Mouse (Mus musculus) limb, embryonic 11.5 days (tissue): ENCODE measurements at regions not wholly inside any gene's neighbourhood (a gene's known extent, or its start where the extent isn't known, plus 50 kb on each side); places are given as distances from the start of the nearest gene placed in this dataset.

ENCODE experiments used
- ATAC-seq: fragments of 200-750 bp; cut with Nextera tagmentation; 2 replicates; pipeline ENCODE4 v1.8.0; 2017; ENCODE audit warnings: low read depth; ENCODE audit not compliant: insufficient number of reproducible peaks, low FRiP score, low TSS enrichment
- DNase-seq: peaks from one replicate; pipeline ENCODE4 v3.0.0-alpha.2; 2015; ENCODE audit warnings: low spot score
- H3K27ac ChIP-seq: fragments of 300-500 bp; sonication (generic); replicated peaks from 2 replicates; pipeline ENCODE4 v1.5.1; 2014; ENCODE audit warnings: low read depth, mild to moderate bottlenecking, low read length
- H3K27me3 ChIP-seq: fragments of 300-500 bp; sonication (generic); 2 replicates; pipeline ENCODE4 v1.6.1; 2014; ENCODE audit warnings: mild to moderate bottlenecking, low read length, mixed read lengths; ENCODE audit not compliant: control insufficient read depth, insufficient read depth
- H3K36me3 ChIP-seq: fragments of 300-500 bp; sonication (generic); 2 replicates; pipeline ENCODE4 v1.6.1; 2014; ENCODE audit warnings: mild to moderate bottlenecking, low read length, moderate library complexity, mixed read lengths; ENCODE audit not compliant: control insufficient read depth, insufficient read depth
- H3K4me1 ChIP-seq: fragments of 300-500 bp; sonication (generic); 2 replicates; pipeline ENCODE4 v1.6.1; 2014; ENCODE audit warnings: low read length, mixed read lengths; ENCODE audit not compliant: control insufficient read depth, insufficient read depth
- H3K4me2 ChIP-seq: fragments of 300-500 bp; sonication (generic); 2 replicates; pipeline ENCODE4 v1.6.1; 2014; ENCODE audit warnings: low read depth, mild to moderate bottlenecking, moderate library complexity; ENCODE audit not compliant: severe bottlenecking
- H3K4me3 ChIP-seq: fragments of 300-500 bp; sonication (generic); 2 replicates; pipeline ENCODE4 v1.5.1; 2014; ENCODE audit warnings: low read depth, low read length
- H3K9ac ChIP-seq: fragments of 300-500 bp; sonication (generic); 2 replicates; pipeline ENCODE4 v1.6.1; 2014; ENCODE audit warnings: mild to moderate bottlenecking, low read length
- H3K9me3 ChIP-seq: fragments of 300-500 bp; sonication (generic); 2 replicates; pipeline ENCODE4 v1.6.1; 2016; ENCODE audit warnings: low read length; ENCODE audit not compliant: control insufficient read depth
- WGBS: fragments of 180-500 bp; shearing (Covaris S2); extraction: QIAGEN DNeasy Blood & Tissue Kit; methylation state at CpG from one replicate; pipeline ENCODE4 v1.1.7; 2014; 5-methylcytosine and 5-hydroxymethylcytosine counted together

DNA sequence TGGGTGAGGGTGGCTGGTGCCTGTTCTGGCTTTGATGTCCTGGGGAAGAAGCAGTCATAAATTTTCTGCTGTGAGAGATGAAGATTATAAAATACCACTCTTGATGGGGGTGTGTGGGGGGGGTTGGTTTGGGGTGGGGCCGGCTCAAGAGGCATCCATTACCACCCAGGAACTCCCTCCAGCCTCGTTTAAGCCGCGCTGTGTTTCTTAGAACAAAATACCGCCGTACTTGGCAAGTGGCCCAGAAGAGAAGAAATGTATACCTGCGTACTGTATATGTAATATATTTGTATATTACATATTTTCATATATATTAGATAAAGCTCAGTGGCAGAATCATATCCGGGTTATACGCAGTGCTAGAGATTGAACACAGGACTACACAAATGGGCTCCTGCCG lies 434.6 kb upstream of the Tbx3 start:
- no peaks in the 10 kb centered on the region for H3K4me1 ChIP-seq
- no peak overlapping the region for H3K9ac ChIP-seq
- H3K27ac ChIP-seq, result no peak overlapping the region
- no peaks in the 10 kb centered on the region for H3K27me3 ChIP-seq
- no peaks in the 10 kb centered on the region for H3K36me3 ChIP-seq
- no peak overlapping the region for H3K4me3 ChIP-seq
- ATAC-seq, result no peak
- no peak overlapping the region for H3K4me2 ChIP-seq
- DNase-seq, result no peak
- no peaks in the 10 kb centered on the region for H3K9me3 ChIP-seq
- 85% methylated on average over 10 of the region's 10 CpGs for WGBS

DNA sequence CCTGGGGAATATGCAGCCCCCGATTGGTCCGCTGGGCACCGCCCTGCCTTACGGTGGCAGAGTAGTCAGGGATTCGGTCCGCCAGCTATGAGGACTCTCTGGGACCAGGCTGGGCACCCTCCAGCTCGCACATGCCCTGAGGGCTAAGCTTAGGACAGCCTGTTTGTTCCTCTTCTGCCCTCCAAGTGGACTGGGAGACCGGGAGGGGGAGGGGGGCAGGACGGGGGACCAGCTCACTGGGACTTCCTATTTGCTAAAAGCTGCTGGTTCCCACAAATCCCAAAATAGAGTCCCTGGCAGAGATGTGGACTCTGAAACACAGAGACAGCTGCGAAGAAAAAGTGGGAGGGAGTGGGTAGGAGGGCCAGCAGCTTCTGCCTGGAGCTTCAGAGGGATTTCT lies 423.6 kb upstream of the Tbx3 start:
- Histone ChIP-seq H3K9ac (no peak overlapping the region), H3K4me1 (peaks cover 13% of the 10 kb centered on the region), H3K27ac (no peak overlapping the region), H3K27me3 (no peaks in the 10 kb centered on the region), H3K4me3 (no peak overlapping the region), H3K4me2 (no peak overlapping the region), H3K36me3 (no peaks in the 10 kb centered on the region), H3K9me3 (no peaks in the 10 kb centered on the region)
- WGBS, result 71% methylated on average over 10 of the region's 10 CpGs
- DNase-seq, result no peak
- ATAC-seq, result no peak

DNA sequence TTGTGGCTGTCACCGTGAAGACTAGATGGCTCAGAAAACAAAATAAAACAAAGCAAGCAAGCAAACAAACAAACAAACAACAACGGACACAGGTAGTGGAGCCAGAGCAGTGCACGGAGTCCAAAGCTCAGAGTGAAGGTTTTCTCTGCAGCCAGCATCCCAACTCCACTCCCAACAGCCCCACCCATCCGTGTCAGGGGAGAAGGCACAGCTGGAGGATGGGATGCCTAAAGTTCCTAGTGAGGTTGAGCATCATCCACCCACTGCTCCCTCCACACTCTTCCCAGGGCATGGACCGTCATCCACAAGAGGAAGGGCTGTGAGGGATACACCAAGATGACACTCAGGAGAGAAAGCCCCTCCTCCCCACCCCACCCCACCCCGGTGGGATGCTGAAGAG lies 421.8 kb upstream of the Tbx3 start:
- H3K36me3 ChIP-seq, result no peaks in the 10 kb centered on the region
- H3K9me3 ChIP-seq, result no peaks in the 10 kb centered on the region
- H3K4me3 ChIP-seq, result no peak overlapping the region
- peaks cover 13% of the 10 kb centered on the region for H3K4me1 ChIP-seq
- ATAC-seq (no peak), DNase-seq (no peak)
- no peak overlapping the region for H3K9ac ChIP-seq
- no peak overlapping the region for H3K4me2 ChIP-seq
- no peak overlapping the region for H3K27ac ChIP-seq
- H3K27me3 ChIP-seq, result peaks cover 6% of the 10 kb centered on the region; the same call in 1 of the 2 replicates
- WGBS, result 70% methylated on average over 6 of the region's 6 CpGs

DNA sequence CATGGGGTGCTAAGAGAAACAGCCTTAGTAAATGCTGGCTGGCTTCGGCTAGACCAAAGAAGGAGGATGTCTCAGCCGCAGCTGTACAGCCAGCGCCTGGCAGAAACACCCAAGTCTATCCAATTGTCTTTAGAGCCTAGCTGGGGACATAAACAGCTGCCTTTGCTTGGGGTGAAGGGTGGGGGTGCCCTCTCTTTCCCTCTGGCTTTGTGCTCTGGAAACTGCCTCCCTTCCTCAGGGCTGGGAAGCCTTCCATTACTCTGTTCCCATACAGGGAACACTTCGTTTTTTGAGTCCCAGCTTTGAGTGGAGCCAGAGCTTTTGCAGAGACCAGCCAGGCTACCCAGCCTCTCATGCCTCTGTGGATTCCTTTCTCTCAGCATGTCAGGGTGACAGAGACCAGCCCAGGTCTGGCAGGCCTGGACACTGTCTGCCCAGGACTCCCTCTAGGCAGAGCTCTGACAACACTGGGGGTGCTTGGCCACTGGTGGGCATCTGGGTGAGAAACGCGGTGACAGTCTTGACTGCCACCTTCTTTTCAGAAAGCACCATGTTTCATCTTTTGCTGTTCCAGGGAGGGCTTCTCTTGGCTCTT lies 421.2 kb upstream of the Tbx3 start:
- 59% methylated on average over 6 of the region's 6 CpGs for WGBS

DNA sequence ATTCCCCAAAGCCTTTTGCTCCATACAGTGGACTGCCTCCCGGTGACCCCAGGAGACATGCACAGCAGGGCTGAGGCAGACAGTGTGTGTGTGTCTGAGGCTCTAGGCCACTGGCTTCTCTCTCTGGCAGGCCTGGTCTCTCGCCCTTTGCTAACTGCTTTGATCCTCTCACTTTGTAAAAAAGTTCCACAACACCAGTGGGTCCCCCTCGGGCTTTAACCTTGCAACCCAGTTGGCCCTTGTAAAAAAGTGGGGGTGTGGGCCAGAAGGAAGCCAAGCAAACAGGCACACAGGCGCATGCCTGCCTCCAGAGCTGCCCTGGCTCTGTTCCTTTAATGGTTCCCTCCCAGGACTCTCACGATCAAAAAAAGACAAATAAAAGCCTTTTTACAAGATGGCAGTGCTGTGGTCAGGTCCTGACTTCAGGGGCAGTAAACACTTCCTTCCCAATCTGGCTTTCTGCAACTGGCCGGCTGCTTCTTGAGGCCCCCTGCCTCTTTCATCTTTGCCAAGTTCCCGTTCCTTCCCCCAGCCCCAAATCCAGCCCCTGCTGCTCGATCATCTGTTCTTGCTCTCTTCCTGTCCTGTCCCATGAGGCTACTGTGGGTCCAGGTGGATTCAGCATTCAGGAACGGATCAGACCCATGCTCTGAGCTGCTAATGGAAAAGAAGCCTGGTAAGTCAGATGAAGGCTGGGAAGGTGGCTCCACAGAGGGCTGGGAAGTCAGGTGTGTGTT lies 419.0 kb upstream of the Tbx3 start:
- Histone ChIP-seq H3K4me3 (no peak overlapping the region), H3K9ac (no peak overlapping the region), H3K27me3 (peaks cover 10% of the 10 kb centered on the region; the same call in 1 of the 2 replicates), H3K4me2 (no peak overlapping the region), H3K4me1 (peaks cover 13% of the 10 kb centered on the region), H3K36me3 (no peaks in the 10 kb centered on the region), H3K27ac (no peak overlapping the region; the same call in 1 of the 2 replicates), H3K9me3 (no peaks in the 10 kb centered on the region)
- DNase-seq (peak; percentile 68), ATAC-seq (peak; percentile 70; the same call in 1 of the 2 replicates)
- 10% methylated on average over 9 of the region's 9 CpGs for WGBS

More for the DNA sequence above, 421.2 kb upstream of the Tbx3 start:
- Histone ChIP-seq H3K9ac (no peak overlapping the region), H3K4me3 (no peak overlapping the region), H3K4me1 (peaks cover 13% of the 10 kb centered on the region), H3K4me2 (no peak overlapping the region), H3K36me3 (no peaks in the 10 kb centered on the region), H3K9me3 (no peaks in the 10 kb centered on the region), H3K27me3 (peaks cover 6% of the 10 kb centered on the region; the same call in 1 of the 2 replicates), H3K27ac (no peak overlapping the region)
- DNase-seq, result no peak
- ATAC-seq, result no peak

DNA sequence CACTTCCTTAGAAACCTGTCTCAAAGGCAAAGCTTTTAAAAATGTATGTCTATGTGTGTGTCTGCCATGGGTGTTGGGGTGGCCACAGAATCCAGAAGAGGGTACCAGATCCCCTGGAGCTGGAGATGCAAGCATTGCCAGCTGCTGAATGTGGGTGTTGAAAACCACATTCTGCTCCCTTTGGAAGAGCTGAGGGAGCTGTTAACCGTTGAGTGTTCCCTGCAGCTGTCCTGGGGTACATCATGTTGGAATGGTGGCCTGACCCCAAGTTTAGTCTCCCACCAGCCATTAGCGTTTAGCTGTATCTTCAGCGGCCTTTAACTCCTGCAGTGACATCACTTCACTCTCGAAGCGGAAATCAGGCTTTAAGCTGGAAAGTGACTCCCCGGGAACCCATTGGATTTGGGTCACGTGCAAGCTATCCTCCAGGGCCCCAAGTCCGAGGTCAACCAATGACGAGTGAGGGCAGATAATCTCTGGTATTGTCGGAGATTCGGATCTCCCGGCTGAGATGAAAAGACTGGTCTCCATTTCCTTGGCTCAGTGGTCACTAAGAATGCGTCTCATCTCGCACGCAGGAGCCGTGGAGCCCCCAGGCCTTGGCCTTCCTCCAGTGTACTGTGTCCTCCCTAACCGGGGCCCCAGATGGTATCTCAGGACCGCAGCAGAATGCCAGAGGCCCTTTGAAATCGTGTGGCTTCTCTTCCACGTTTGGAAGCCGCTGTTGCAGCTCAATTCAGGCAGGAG lies 412.9 kb upstream of the Tbx3 start:
- Histone ChIP-seq H3K4me2 (no peak overlapping the region), H3K9ac (no peak overlapping the region), H3K4me1 (0 out of 2 replicates have a peak, but pooled peaks cover 3% of the 10 kb centered on the region), H3K4me3 (no peak overlapping the region), H3K36me3 (no peaks in the 10 kb centered on the region), H3K27ac (no peak overlapping the region), H3K27me3 (peaks cover 29% of the 10 kb centered on the region), H3K9me3 (no peaks in the 10 kb centered on the region)
- DNase-seq, result no peak
- no peak for ATAC-seq
- WGBS, result 71% methylated on average over 21 of the region's 21 CpGs

DNA sequence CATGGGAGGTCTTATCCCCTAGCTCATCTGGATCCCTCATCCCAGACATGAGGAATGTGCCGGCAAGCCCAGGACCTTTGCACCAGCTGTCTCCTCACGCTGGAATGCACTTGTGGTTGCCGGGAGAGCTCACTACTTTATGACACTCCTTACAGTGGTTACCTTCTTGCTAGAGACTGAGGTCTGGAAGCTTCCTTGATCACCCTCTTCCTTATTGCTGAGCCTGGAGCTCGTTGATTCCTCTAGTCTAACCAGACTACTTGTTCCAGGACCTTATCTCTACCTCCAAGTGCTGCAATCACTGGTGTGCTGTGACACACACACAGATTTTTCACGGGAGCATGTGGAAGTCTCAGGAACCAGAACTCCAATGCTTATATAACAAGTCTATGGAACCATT lies 411.6 kb upstream of the Tbx3 start:
- no peaks in the 10 kb centered on the region for H3K9me3 ChIP-seq
- H3K27ac ChIP-seq, result no peak overlapping the region
- H3K4me2 ChIP-seq, result no peak overlapping the region
- 81% methylated on average over 5 of the region's 5 CpGs for WGBS
- ATAC-seq (no peak), DNase-seq (no peak)
- H3K27me3 ChIP-seq, result peaks cover 25% of the 10 kb centered on the region
- no peaks in the 10 kb centered on the region for H3K36me3 ChIP-seq
- H3K9ac ChIP-seq, result no peak overlapping the region
- H3K4me1 ChIP-seq, result 0 out of 2 replicates have a peak, but pooled peaks cover 3% of the 10 kb centered on the region
- H3K4me3 ChIP-seq, result no peak overlapping the region

DNA sequence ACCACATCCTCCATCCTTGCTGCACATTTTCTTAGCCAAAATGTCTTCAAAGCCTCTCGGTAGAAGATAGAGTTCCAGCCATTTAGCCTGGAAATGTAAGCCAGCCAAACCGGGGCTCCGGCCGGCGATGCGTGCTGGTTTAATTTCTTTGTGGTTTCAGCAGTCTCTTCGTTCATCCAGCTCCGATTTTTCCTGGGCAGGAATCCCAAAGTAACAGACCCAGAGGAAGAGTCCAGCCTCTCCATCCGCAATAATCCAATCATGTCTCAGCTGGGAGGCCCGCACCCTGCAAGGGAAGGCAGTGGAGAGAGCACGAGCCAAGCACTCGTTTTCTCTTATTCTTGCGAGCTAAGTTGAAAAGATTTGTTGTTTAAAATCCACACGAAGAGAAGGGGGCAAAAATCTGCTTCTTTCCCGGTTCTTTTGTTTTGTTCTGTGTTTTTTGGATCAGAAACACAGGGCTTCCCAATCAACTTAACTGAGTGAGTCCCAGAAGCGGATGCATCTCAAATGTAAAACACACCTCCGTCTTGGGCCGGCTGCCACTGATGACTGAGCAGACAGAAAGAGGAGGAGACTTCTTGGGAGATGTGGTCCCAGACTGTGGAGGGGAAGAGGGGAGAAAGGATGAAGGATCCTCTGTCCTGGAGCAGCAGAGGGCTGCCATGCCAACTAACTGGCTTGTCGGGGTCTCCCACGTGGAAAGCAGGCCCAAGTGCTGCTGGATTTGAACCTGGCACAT lies 405.1 kb upstream of the Tbx3 start:
- H3K27me3 ChIP-seq, result peaks cover 8% of the 10 kb centered on the region; the same call in 1 of the 2 replicates
- no peak overlapping the region for H3K27ac ChIP-seq
- no peak overlapping the region for H3K4me2 ChIP-seq

More for the DNA sequence above, 405.1 kb upstream of the Tbx3 start:
- 79% methylated on average over 20 of the region's 20 CpGs for WGBS
- H3K36me3 ChIP-seq, result no peaks in the 10 kb centered on the region
- no peak overlapping the region for H3K4me3 ChIP-seq
- no peaks in the 10 kb centered on the region for H3K9me3 ChIP-seq
- DNase-seq, result no peak
- no peak overlapping the region; the same call in 1 of the 2 replicates for H3K9ac ChIP-seq
- H3K4me1 ChIP-seq, result 0 out of 2 replicates have a peak, but pooled peaks cover 3% of the 10 kb centered on the region
- no peak for ATAC-seq
